Mouse (Mus musculus) CH12.LX (cell line): Measurements from ENCODE around the gene Dclk3. TPM values are rescaled to one million over a fixed set of nuclear protein-coding genes. Genes with fewer than 3 reads are reported as not detected.

Source experiments
- DNase-seq: peaks from one replicate; pipeline ENCODE4 v3.0.0-alpha.2; 2013; ENCODE audit errors: extremely low read depth
- H3K27ac ChIP-seq: 2 replicates; pipeline ENCODE4 v1.5.1; 2012; ENCODE audit warnings: low read depth, mild to moderate bottlenecking, control low read depth, moderate library complexity; ENCODE audit not compliant: insufficient read depth
- H3K27me3 ChIP-seq: replicated peaks from 2 replicates; pipeline ENCODE3; 2012; ENCODE audit warnings: inconsistent platforms
- H3K36me3 ChIP-seq, 2 experiments: replicated peaks in 1 of 2; 2 replicates each; pipeline versions ENCODE3 to v1.6.1; 2012; ENCODE audit warnings: inconsistent platforms in 1 of 2, low read length in 1 of 2, mild to moderate bottlenecking in 1 of 2, mixed read lengths in 1 of 2, moderate library complexity in 1 of 2; ENCODE audit not compliant: control insufficient read depth in 1 of 2, insufficient read depth in 1 of 2
- H3K4me1 ChIP-seq, 2 experiments: 2 replicates each; pipeline ENCODE4 v1.6.1; 2012; ENCODE audit warnings: inconsistent platforms in 1 of 2, moderate library complexity in 1 of 2; ENCODE audit not compliant: insufficient read depth in 2 of 2, control insufficient read depth in 1 of 2
- H3K4me2 ChIP-seq: 2 replicates; pipeline ENCODE4 v1.6.1; 2012; ENCODE audit warnings: low read depth, mild to moderate bottlenecking, control low read depth; ENCODE audit not compliant: poor library complexity, insufficient read depth, severe bottlenecking
- H3K4me3 ChIP-seq, 3 experiments: fragments of 150-350 bp in 1 of 3; sonication (generic) in 1 of 3; replicated peaks in 1 of 3; 2 replicates each; pipeline versions ENCODE3 to v1.5.1; 2011 to 2012; ENCODE audit warnings: low read depth in 2 of 3, low read length in 2 of 3, mild to moderate bottlenecking in 2 of 3, moderate library complexity in 2 of 3, control low read depth in 1 of 3, improper control_type of control experiment in 1 of 3, inconsistent platforms in 1 of 3, mixed read lengths in 1 of 3; ENCODE audit not compliant: poor library complexity in 1 of 3
- H3K79me2 ChIP-seq: replicated peaks from 2 replicates; pipeline ENCODE4 v1.6.1; 2012; ENCODE audit warnings: mild to moderate bottlenecking, moderate library complexity; ENCODE audit not compliant: control insufficient read depth, poor library complexity, insufficient read depth, severe bottlenecking; ENCODE audit errors: extremely low read depth
- H3K9ac ChIP-seq: 2 replicates; pipeline ENCODE4 v1.6.1; 2012; ENCODE audit warnings: low read depth, mild to moderate bottlenecking, control low read depth, moderate library complexity; ENCODE audit not compliant: insufficient read depth
- H3K9me3 ChIP-seq: replicated peaks from 2 replicates; pipeline ENCODE3; 2012; ENCODE audit warnings: low read length, inconsistent platforms, mixed read lengths
- CHD2 ChIP-seq: IDR thresholded peaks from 2 replicates; pipeline ENCODE4 v1.6.1; 2011; ENCODE audit warnings: low read length, improper control_type of control experiment
- CTCF ChIP-seq, 2 experiments: IDR thresholded peaks in 1 of 2; conservative IDR thresholded peaks in 1 of 2; 2 replicates each; pipeline ENCODE4 v1.5.1; 2011 to 2012; ENCODE audit warnings: low read depth in 2 of 2, low read length in 2 of 2, improper control_type of control experiment in 1 of 2, inconsistent platforms in 1 of 2, mild to moderate bottlenecking in 1 of 2, moderate library complexity in 1 of 2
- E2F4 ChIP-seq: IDR thresholded peaks from 2 replicates; pipeline ENCODE4 v1.6.1; 2011; ENCODE audit warnings: low read depth, low read length, improper control_type of control experiment; ENCODE audit not compliant: insufficient replicate concordance
- ELF1 ChIP-seq: IDR thresholded peaks from 2 replicates; pipeline ENCODE4 v1.6.1; 2014; ENCODE audit warnings: low read depth, mild to moderate bottlenecking, inconsistent platforms, low read length, improper control_type of control experiment
- EP300 ChIP-seq: IDR thresholded peaks from 2 replicates; pipeline ENCODE4 v1.6.1; 2011; ENCODE audit warnings: low read length, improper control_type of control experiment
- ETS1 ChIP-seq: conservative IDR thresholded peaks from 2 replicates; pipeline ENCODE4 v1.6.1; 2012; ENCODE audit warnings: low read depth, mild to moderate bottlenecking, inconsistent platforms, low read length, improper control_type of control experiment, moderate library complexity
- GABPA ChIP-seq: IDR thresholded peaks from 2 replicates; pipeline ENCODE4 v1.6.1; 2012; ENCODE audit warnings: low read depth, low read length, improper control_type of control experiment, inconsistent platforms; ENCODE audit not compliant: insufficient replicate concordance
- HCFC1 ChIP-seq: IDR thresholded peaks from 2 replicates; pipeline ENCODE4 v1.6.1; 2012; ENCODE audit warnings: low read depth, mild to moderate bottlenecking, inconsistent platforms, low read length, improper control_type of control experiment
- IRF4 ChIP-seq: IDR thresholded peaks from 2 replicates; pipeline ENCODE4 v1.6.1; 2014; ENCODE audit warnings: low read depth, mild to moderate bottlenecking, inconsistent platforms, low read length, improper control_type of control experiment
- KAT2A ChIP-seq: IDR thresholded peaks from 2 replicates; pipeline ENCODE4 v1.6.1; 2012; ENCODE audit warnings: low read length, improper control_type of control experiment, inconsistent platforms; ENCODE audit not compliant: insufficient replicate concordance
- MAFK ChIP-seq: IDR thresholded peaks from 2 replicates; pipeline ENCODE4 v1.6.1; 2011; ENCODE audit warnings: low read length, improper control_type of control experiment; ENCODE audit not compliant: insufficient replicate concordance
- MAZ ChIP-seq: IDR thresholded peaks from 2 replicates; pipeline ENCODE4 v1.6.1; 2012; ENCODE audit warnings: low read depth, mild to moderate bottlenecking, inconsistent platforms, low read length, improper control_type of control experiment, moderate library complexity
- MEF2A ChIP-seq: IDR thresholded peaks from 2 replicates; pipeline ENCODE4 v1.6.1; 2014; ENCODE audit warnings: low read depth, mild to moderate bottlenecking, inconsistent platforms, low read length, improper control_type of control experiment, borderline replicate concordance
- MYC ChIP-seq: IDR thresholded peaks from 2 replicates; pipeline ENCODE4 v1.6.1; 2011; ENCODE audit warnings: low read depth, mild to moderate bottlenecking, improper control_type of control experiment, low read length
- PAX5 ChIP-seq: IDR thresholded peaks from 2 replicates; pipeline ENCODE4 v1.6.1; 2012; ENCODE audit warnings: low read length, inconsistent platforms, mixed read lengths
- POLR2A ChIP-seq: IDR thresholded peaks from 2 replicates; pipeline ENCODE4 v1.6.1; 2011; ENCODE audit warnings: low read depth, mild to moderate bottlenecking, improper control_type of control experiment, low read length
- RAD21 ChIP-seq: IDR thresholded peaks from 2 replicates; pipeline ENCODE4 v1.6.1; 2011; ENCODE audit warnings: low read depth, mild to moderate bottlenecking, low read length, improper control_type of control experiment, moderate library complexity
- RCOR1 ChIP-seq: conservative IDR thresholded peaks from 2 replicates; pipeline ENCODE4 v1.6.1; 2012; ENCODE audit warnings: low read depth, mild to moderate bottlenecking, inconsistent platforms, low read length, improper control_type of control experiment
- SIN3A ChIP-seq: IDR thresholded peaks from 2 replicates; pipeline ENCODE4 v1.6.1; 2012; ENCODE audit warnings: low read length, improper control_type of control experiment, inconsistent platforms
- TBP ChIP-seq: conservative IDR thresholded peaks from 2 replicates; pipeline ENCODE4 v1.6.1; 2011; ENCODE audit warnings: low read depth, low read length, improper control_type of control experiment
- TCF12 ChIP-seq: IDR thresholded peaks from 2 replicates; pipeline ENCODE4 v1.6.1; 2014; ENCODE audit warnings: low read depth, mild to moderate bottlenecking, inconsistent platforms, low read length, improper control_type of control experiment
- ZC3H11A ChIP-seq: IDR thresholded peaks from 2 replicates; pipeline ENCODE4 v1.6.1; 2012; ENCODE audit warnings: low read depth, mild to moderate bottlenecking, inconsistent platforms, low read length, improper control_type of control experiment
- ZMIZ1 ChIP-seq: IDR thresholded peaks from 2 replicates; pipeline ENCODE4 v1.6.1; 2012; ENCODE audit warnings: low read depth, mild to moderate bottlenecking, inconsistent platforms, low read length, improper control_type of control experiment
- dilution Hi-C: fragments of 300-500 bp; cut with MboI; formaldehyde crosslinking; loops from 2 replicates; pipeline ENCODE4 v1.14.3; 2020; ENCODE audit warnings: low sequenced_read_pairs; ENCODE audit not compliant: extremely low pct_unique_long_range_greater_than_20kb, extremely low pct_ligation_motif_present
- in situ Hi-C: fragments of 300-500 bp; cut with MboI; formaldehyde crosslinking; loops from 3 replicates; pipeline ENCODE4 v1.14.3; 2019; ENCODE audit warnings: low sequenced_read_pairs, low pct_ligation_motif_present, low pct_unique_long_range_greater_than_20kb, mixed read lengths
- polyA plus RNA-seq: library from polyadenylated mRNA; unstranded; fragments of >175 nt; gene quantifications from 2 replicates; pipeline ENCODE4 v1.2.1, GENCODE M21; 2012; ENCODE audit warnings: low read depth; ENCODE audit not compliant: insufficient read length
- total RNA-seq, 2 experiments: library from RNA; depleted of rRNA; stranded (reverse); fragments of 300-350 nt in 1 of 2; fragments of >200 nt in 1 of 2; gene quantifications; 2 replicates each; pipeline ENCODE4 v1.2.3; 2012 to 2014

The Dclk3 gene
- total and polyA plus RNA-seq, 3 experiments, result 0.17 to 1.1 (median 0.33) TPM

DNA sequence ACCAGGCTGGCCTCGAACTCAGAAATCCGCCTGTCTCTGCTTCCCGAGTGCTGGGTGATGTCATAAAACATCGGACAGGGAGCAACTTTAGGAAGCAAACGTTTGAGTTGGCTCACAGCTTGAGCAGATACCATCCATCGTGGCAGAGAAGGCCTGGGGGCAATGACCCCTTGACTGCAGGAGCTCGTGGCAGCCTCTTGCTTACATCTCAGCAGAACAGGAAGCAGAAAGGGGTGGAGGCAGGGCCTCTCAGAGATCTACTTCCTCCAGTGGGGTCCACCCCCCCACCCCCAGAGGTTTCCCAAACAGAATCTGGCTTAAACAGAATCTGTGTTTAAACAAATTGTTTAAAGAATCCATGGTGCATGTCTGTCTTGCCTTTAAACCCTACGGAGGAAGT lies 20.6 kb downstream of the Dclk3 start:
- no peaks in the 10 kb centered on the region for H3K9me3 ChIP-seq
- dilution Hi-C loops, result no loop called here

DNA sequence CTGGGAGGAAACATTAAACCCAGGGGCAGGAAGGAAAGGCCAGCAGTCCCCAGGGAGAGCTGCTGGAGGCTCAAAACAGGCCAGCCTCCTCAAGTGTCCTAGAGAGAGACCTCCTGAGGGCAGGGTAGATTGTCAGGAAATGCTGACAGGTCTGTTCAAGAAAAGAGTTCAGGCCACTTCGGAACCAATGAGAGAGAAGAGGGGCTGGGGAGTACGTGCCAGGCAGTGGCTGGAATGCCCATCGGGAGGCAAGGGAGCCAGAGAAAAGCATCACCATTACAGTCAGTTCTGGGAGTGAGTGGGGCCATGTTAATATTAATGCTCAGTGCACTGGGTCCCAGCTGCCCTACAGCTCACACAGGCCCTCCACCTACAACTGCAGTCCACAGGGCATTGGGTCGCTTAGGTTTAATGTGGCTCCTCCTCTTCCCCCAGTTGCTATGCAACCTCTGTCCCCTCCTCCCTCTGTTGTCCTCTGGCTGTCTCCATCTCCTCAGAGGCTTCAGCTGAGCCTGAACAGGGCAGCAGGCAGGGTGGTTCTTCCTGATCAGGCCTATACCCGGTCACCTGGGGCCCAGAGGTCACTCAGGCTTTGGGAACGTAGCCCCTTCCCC lies 21.4 kb downstream of the Dclk3 start:
- Histone ChIP-seq H3K9ac (no peak overlapping the region), H3K27me3 (no peaks in the 10 kb centered on the region), H3K4me2 (peak overlapping the region; percentile 34; the same call in 1 of the 2 replicates), H3K9me3 (no peaks in the 10 kb centered on the region), H3K36me3 (no peaks in the 10 kb centered on the region), H3K4me3 (no peak overlapping the region), H3K79me2 (no peaks in the 10 kb centered on the region), H3K4me1 (peaks cover 25 to 37% of the 10 kb centered on the region in 2 experiments), H3K27ac (peak overlapping the region; percentile 78)
- in situ Hi-C loops, result loop anchor here (10.0 kb wide), 1 partner anchor 186 kb away; the partner anchor contains the start of genes Epm2aip1 and Mlh1
- dilution Hi-C loops, result no loop called here
- DNase-seq, result peak; percentile 85
- TF ChIP-seq RAD21, result no peak
- TF ChIP-seq SIN3A, result no peak; the same call in 1 of the 2 replicates
- peak; percentile 53 for TF ChIP-seq POLR2A
- TF ChIP-seq TBP, result 0 out of 2 replicates have a peak, but pooled peaks have one; percentile 27
- peak; percentile 32; the same call in 1 of the 2 replicates for TF ChIP-seq TCF12
- no peak for TF ChIP-seq GABPA

More for the DNA sequence above, 20.6 kb downstream of the Dclk3 start:
- Histone ChIP-seq H3K4me2 (no peak overlapping the region), H3K27me3 (no peaks in the 10 kb centered on the region), H3K36me3 (no peaks in the 10 kb centered on the region), H3K9ac (no peak overlapping the region), H3K79me2 (no peaks in the 10 kb centered on the region), H3K4me3 (peak overlapping the region in 1 of 3 experiments; percentile 19), H3K4me1 (peaks cover 25 to 37% of the 10 kb centered on the region in 2 experiments), H3K27ac (peak overlapping the region; percentile 78)
- TF ChIP-seq MAFK (no peak), E2F4 (no peak), ELF1 (0 out of 2 replicates have a peak, but pooled peaks have one; percentile 9)
- DNase-seq, result peak; percentile 51
- in situ Hi-C loops, result no loop called here

DNA sequence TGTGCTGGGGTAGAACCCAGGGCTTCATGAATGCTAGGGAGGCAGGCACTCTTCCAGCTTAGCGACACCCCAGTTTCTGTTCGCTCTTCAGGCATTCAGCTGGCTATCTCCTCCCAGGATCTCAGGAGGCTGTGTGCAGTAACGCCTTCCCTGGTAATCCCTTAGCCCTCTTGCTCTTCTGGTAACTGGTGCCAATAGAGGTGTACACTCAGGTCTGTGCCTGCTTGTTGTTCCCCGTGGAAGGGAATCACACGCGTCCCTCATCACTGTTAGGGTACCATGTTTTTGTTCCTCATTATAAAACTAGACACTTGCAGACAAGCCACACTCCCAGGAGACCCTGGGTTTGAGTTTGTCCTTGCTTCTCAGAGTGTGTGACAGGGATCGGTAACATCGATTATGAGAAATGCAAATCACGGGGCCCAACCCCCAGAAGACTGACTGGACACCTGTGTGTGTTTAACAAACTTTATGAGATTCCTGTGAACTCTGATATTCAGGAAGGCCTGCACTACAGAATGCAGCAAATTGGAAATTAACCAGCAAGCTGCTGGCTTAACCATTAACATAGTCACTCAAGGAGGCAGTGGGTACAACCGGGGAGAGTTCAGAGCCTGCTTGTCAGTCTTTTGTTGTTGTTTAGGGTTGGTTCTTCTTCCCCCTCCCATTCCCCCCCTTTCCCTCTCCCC lies 22.7 kb downstream of the Dclk3 start:
- in situ Hi-C loops, result loop anchor here (10.0 kb wide), 1 partner anchor 187 kb away; the partner anchor contains the start of genes Epm2aip1 and Mlh1
- dilution Hi-C loops, result no loop called here
- DNase-seq, result peak; percentile 69
- H3K9me3 ChIP-seq, result no peaks in the 10 kb centered on the region
- peak overlapping the region; percentile 60; the same call in 1 of the 2 replicates for H3K4me2 ChIP-seq
- H3K27me3 ChIP-seq, result no peaks in the 10 kb centered on the region
- H3K9ac ChIP-seq, result no peak overlapping the region
- H3K4me1 ChIP-seq, result peaks cover 25 to 38% of the 10 kb centered on the region in 2 experiments
- peak overlapping the region; percentile 11; the same call in 1 of the 2 replicates for H3K27ac ChIP-seq
- H3K36me3 ChIP-seq, result no peaks in the 10 kb centered on the region
- H3K79me2 ChIP-seq, result no peaks in the 10 kb centered on the region
- peak overlapping the region in 1 of 3 experiments; percentile 11 for H3K4me3 ChIP-seq
- TF ChIP-seq CTCF (conservative IDR thresholded peaks at IDR 0.05 in 1 of 2, IDR thresholded peaks at IDR 0.05 in 1 of 2; ENCODE audit: low read depth in 2 of 2, low read length in 2 of 2), result no peak
- 0 out of 2 replicates have a peak, but pooled peaks have one; percentile 36 for TF ChIP-seq CHD2
- TF ChIP-seq KAT2A, result no peak
- TF ChIP-seq HCFC1, result no peak
- no peak for TF ChIP-seq RCOR1
- TF ChIP-seq MAZ, result no peak
- no peak for TF ChIP-seq MYC
- TF ChIP-seq IRF4, result peak; percentile 69
- TF ChIP-seq ZMIZ1, result peak; percentile 88; the same call in 1 of the 2 replicates
- TF ChIP-seq PAX5, result no peak
- no peak for TF ChIP-seq MAFK
- TF ChIP-seq ZC3H11A, result no peak
- no peak; the same call in 1 of the 2 replicates for TF ChIP-seq MEF2A
- TF ChIP-seq TCF12, result peak; percentile 62; the same call in 1 of the 2 replicates
- peak; percentile 69; the same call in 1 of the 2 replicates for TF ChIP-seq TBP
- TF ChIP-seq ETS1, result peak; percentile 45
- TF ChIP-seq EP300, result peak; percentile 50
